Mouse (Mus musculus) adrenal gland, postnatal 36 days (tissue): ENCODE results near the gene Fhit. TPM values are rescaled to one million over a fixed set of nuclear protein-coding genes. Genes with fewer than 3 reads are reported as not detected.
A peak's percentile ranks its signal among the peaks of the same experiment; 100 is the strongest.

Experiments used
- DNase-seq, 2 experiments: peaks; one replicate each; pipeline ENCODE4 v3.0.0; 2021; ENCODE audit warnings: mixed read lengths in 1 of 2
- total RNA-seq, 2 experiments: library from RNA; stranded (reverse); gene quantifications; 2 replicates each; pipeline ENCODE4 v1.2.3; 2021

The Fhit gene
- total RNA-seq, 2 experiments from 2014 or later = 10.9 to 12.9 TPM

DNA sequence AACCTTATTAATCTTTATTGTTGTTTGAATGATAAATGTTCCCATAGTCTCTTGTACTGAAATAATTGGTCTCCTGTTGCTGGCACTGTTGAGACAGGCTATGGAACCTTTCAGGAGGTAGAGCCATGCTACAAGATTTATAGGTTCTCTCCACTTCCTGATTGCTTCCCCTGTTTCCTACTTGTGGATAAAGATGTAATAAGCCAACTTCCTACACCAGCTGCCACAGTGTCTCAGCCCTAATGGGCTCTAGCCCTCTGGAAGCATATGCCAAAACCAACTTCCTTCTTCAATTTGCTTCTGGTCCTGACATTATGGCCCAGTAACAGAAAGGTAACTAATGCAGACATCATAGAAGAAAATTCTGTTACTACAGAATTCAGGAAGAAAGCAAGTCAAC is 652.6 kb downstream of the Fhit start:
- DNase-seq = no peak

DNA sequence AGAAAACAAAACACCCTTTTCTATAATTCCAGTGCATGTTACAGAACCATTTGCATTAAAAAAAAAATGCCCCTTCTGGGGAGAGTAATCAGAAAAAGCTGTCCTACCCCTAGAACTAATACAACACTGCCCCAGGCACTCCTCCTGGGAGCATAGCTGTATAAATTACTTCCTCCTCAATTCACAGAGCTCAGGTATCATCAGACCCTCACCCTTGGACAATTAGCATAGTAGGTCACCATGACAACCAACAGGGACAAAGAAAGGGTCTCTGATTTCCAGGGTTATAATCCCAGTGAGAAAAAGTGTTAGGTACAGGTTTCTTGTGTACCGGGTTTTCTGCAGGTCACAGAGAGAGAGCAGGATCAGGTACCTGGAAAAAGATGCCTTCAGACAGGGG is 654.3 kb downstream of the Fhit start:
- no peak for DNase-seq

DNA sequence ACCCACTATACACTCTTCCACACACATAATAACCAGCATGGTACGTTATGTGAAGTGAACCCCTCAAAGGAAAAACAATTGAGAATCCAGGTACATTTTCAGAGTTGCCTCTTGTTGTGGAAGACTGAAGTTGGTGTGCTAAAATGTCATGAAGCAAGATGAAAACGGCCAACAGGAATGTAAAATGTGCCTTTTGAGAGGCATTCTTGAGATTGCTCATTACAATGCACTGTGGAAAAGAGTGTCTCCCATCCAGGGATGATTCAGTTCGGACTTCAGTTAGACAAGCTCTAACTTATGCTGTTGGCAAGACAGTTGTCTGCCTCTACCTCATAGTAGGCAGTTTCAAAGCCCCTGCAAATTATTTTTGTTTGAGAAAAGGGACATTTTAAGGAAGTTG is 676.0 kb downstream of the Fhit start:
- DNase-seq = no peak

- no peak for DNase-seq
Measured at GRCm38 (mm10) chr14:10482851-10483613, 678.8 kb downstream of the Fhit start.

DNA sequence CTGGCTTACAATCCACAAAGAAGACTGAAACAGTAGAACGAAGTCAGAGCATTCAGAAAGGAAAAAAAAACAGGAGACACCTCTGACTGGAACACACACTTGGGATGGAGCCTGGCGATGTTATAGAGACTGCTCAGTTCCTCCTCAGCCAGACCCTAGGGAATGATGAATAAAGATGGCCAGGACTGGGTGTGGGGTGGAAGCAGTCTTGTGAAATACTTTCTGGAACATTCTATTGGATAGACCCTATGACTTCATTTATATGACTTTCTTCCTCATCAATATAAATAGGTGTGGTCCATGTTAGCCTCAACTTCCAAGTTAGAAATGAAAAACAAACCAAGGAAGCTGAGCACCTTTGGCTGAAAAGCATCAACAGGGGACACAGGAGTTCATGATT is 680.5 kb downstream of the Fhit start:
- no peak for DNase-seq

DNA sequence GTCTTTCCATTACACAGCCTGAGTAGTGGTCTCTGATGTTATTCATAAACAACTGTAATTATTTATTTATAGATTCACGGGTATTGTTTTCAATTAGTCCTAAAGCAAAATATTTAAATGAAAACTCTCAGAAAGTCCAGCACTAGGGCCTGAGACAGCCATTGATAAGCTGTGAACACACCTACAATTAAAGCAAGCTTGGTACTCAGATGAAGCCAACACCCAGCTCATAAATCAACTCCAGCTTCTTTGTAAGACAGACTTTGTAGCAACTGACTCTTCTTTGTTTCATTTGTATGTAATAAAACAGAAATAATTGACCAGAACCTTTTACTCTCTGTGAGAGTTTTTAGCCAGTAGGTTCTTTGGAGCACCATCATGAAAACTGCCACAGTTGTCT is 681.2 kb downstream of the Fhit start:
- DNase-seq = no peak

DNA sequence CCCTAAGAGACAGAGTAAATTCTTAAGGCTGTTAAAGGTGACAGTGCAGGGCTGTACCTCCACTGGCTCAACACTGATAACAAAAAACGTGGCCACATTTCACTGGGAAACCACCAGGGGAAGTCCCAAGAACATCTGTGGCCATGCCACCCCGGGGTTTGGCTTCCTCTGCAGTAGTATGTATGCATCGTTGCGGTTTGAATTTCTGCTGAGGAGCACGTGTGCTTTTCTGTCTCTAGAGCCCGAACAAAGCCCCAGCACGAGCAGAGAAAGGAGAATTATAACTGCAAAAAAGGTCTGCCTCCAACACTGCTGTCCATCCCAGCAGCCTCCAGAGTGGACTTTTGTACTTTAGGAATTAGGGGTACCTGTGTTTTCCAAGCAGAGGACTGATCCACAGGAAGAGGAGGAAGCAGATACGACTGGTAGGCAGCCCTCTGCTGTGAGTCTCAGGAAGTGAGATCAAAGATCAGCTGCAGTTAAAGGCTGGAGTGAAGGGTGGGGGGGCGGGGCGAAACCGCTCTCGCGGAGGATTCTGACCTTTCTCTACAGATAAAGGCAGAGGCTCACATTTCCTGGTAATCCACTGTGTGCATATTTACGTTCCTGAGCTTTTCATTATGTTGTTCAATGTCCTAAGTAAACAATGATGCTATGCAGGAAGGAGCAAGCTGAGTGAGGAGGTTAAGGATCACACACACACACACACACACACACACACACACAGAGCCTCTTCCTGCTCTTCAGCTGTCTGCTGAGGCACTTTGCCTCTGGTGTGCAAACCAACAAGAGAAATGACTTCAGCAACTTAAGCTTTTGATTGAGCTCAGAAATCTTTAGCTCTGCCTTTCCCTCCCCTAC is 708.6 kb downstream of the Fhit start:
- peak; percentile 25 to 50 for DNase-seq

DNA sequence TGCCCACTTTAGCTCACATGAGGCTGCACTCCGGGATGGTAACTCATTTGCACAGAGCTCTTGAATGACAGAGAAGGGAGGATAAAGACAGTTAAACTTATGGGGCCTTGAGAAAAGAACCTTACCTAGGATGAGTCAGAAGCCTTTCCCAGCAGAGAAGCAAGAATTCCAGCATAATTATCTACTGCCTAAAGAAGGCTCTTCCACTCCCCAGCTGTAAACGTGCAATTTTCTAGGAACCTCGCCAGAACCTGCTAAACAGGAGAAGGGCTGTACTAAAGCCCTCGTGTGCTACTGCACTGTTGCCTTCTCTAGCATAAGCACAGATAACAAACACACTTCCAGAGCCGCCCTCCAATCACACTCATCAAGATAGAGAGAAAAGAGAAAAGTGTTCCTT is 709.6 kb downstream of the Fhit start:
- no peak for DNase-seq

GRCm38 (mm10) chr14:10445360-10445759 is 716.5 kb downstream of the Fhit start:
- DNase-seq = no peak

DNA sequence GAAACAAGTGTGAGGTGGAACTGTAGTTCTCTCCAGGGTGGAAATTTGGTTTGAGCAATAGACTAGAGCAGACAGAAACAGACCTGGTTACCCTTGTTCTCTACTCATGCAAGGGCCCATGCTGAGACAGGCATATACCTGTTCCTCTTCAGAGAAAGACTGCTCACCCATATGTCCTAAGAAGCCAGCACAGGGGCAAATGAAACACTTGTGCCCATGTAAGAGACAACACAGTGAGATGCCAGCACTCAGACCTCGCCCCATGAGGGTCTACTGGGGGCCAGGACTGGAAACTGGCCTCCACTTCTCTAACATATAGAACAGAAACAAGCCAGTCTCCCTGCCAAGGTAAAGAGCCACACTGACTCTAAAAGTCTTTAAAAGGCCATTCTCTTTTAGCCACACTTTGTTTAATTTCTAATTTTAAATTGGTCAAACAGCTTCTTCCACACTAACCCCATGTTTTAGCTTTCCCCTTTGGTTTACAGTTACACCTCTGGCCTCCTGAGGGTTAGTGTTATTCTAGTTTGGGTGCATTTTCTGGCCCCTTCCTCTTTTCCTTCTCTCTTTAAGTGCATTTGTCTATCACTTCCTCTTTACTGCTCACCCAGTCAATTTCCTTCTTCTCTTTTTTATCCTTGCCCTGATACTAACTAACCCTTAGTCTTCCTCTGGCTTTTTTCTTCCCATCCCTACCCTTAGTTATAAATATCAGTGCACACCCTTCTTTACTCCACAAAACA is 722.7 kb downstream of the Fhit start:
- DNase-seq = no peak

DNA sequence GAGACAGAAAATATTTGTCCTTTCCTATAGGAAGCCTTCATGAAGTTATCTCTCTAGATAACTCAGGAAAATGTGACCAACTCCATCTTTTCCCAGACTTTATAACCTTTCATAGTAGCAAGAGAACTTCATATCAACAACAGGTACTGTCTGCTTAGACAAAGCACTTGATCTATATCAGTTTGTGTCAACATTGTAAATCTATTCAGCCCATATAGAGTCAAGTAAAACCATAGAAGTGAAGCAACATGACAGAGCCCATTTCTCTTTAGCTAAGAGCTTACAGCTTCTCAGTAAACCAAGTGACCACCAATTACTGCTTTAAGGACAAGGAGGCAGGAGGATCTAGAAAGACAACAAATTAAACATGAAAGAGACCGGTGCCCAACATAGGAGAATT is 725.6 kb downstream of the Fhit start:
- DNase-seq = no peak

DNA sequence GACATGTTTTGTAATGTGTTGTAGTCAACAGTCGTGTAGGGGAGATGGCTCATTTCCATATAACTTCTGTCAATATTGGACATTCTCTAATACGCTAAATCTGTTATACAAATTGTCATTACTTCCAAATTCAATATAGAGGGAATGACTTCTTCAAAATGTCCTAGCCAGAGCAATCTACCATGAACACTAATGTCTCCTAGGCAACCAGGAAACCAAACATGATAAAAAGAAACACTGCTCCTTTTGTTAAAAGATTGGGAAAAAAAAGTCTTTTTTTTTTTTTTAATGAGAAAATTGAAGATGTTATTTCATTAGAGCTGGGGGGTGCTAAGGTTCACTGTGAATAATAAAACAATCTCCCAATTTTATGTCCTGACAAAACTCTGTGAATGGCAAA is 729.3 kb downstream of the Fhit start:
- no peak for DNase-seq

DNA sequence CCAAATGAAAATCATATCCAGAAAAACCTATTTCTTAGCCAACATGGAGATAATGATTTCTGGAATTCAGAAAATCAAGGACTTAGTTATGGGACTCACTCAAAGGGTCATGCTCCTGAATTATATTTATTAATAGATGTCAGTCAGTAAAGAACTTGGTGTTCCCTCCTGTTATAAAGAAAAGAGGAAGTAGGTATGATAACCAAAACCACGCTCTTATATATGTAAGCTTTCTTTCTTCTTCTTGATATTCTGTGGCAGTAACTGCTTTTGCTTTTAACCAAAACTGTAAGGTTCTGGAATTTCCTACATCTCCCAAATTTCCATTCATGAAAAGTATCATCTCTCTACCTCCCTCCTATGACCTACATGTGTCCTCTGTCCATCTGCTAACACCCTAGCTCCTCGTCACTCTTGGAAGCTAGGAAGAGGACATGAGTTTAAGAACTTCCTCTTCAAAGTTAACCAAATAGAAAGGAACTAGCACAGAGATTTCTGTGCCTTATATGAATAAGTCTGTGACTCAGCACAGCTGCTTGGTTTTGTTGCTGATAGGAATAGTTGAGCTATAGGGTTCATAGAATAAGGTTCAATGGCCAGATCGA is 731.3 kb downstream of the Fhit start:
- DNase-seq = no peak

DNA sequence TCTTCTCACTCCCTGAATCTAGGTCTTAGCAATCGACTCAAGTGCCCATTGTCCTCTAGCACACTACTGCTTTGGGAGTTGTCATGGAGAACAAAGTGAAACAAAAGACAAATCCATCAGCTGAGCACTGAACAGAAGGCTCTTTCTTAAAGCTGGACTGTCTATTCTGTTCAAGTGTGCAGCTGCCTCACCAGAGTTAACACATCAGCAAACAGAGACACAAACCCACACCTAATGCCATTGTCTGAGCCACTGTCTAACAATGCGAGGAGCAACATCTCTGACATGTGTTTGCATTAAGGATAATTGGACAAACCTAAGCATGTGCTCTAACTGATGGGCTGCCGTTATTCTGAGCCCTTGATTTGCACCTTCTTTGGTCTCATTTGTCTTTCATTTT is 738.3 kb downstream of the Fhit start:
- no peak for DNase-seq

- no peak for DNase-seq
Measured at GRCm38 (mm10) chr14:10422261-10422660, 739.6 kb downstream of the Fhit start.

DNA sequence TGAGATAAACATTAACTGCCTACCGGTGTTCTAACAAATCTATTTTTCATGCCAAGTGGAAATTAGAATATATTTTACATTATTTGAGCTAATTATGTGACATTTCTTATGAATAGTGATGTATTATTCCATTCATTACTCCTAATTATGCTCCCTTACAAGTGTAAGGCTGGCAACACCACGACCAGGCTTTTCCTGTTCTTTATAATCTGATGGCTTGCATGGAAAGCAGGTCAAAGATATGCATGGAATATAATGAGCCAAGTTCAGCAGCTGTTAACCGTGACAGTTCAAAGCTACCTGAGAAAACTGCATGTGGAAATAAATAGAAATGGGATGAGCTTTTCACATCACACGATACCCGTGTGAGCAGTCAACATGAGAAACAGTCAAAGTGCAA is 746.8 kb downstream of the Fhit start:
- DNase-seq = no peak

DNA sequence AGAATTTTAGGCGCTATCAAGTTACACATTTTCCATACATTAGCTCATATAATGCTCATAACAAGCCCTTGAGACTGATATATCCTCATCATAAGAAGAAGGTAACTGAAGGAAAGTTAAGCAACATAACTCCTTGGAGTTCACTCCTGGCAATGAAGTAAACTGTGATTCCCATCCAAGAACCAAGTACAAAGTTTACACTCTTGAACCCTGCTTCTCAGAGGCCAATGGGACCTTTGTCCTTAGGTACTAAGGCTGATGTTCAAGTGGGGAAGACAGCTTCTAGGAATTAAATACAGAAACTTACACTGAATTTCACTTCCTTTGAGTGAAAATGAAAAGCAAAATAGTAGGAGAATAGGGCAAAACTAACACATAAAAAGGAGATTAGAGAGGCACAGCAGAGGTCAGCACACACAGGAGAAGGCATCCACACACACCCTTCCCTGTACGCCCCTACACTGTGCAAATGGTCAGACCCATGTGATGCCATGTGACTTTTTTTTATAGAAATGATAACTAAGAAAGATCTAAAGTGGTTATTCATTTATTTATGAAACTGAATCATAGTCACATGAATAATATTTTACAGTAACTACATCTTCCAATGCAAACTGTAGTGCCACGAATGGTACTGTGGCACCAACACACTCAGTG is 752.4 kb downstream of the Fhit start:
- no peak for DNase-seq

DNA sequence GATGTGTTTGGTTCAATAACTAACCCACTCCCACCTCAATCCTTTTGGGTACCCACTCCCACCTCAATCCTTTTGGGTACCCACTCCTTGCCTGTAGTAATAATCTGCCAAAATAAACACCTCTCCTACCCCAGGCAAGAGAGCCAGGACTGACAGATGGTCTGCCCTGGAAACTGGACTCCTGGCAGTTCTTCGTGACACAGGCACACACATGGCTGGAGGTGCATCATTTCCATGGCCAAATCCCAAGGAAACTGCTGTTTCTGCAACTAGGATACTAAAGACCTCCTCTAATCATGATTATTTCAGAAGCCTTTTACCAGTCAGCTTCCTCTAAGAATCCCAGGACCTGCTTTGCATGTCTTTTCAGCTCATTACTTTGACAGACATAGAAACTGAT is 756.5 kb downstream of the Fhit start:
- no peak for DNase-seq

DNA sequence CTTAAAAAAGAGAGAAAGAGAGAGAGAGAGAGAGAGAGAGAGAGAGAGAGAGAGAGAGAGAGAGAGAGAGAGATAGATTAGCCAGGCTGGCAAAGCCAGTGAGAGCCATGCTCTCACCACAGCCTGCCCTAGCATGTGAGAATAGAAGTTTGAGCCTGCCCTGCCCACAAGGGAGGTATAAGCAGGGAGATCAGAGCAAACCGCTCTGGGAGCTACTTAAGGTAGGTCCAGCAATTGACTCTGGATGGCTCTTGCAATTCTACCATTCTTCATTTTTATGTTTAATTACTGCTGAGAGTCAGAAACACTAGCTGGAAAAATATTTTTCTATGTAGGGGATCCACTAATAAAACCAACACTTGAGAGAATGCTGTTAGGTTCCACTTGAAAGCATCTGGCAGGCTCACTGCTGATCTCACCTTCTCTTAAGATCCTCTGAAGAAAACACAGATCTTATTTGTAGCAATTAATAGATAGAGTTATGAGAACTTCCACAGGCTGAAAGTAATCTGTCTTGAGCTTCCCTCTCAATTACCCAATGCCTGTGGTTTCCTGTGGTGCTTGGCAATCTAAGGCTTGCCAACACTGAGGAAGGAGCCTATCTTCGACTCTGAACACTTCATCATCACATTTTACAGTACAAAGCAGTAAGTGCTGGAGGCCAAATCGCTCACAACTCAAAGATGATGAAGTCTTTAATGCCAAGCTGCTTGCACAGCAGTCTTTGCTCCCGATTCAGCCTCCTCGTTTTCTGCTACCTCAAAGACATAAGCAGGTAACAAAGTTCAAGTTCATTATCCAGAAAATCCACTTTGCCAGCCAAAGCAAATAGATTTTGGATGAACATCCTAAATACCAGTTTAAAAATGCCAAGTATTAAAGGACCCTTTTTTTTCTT is 793.8 kb downstream of the Fhit start:
- no peak for DNase-seq

DNA sequence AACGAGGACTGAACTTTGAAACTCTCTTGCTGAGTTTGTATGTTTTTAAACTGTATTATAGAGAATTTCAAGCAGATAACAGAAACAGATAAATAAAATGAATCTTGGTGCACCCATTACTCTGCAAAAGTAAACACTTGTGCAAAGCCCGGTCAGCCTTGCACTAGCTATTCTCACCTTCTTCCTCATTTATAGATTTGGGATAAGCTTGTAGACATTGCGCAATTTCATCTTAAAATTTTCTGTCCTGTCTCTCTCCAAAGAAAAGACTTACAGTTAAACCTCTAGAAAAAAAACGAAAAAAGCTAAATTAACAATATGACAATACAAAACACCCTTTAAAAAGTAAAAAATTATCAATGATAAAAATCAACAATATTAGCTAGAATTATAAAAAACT is 795.0 kb downstream of the Fhit start:
- no peak for DNase-seq

GRCm38 (mm10) chr14:10364281-10364680 is 797.6 kb downstream of the Fhit start:
- DNase-seq = no peak
